Mouse (Mus musculus) myocyte (in vitro differentiated cells): ENCODE data around the gene Myadm.

Source experiments
- E2F4 ChIP-seq: IDR thresholded peaks from one replicate; pipeline ENCODE4 v1.6.1; 2011; ENCODE audit warnings: mild to moderate bottlenecking, control low read depth, moderate library complexity; ENCODE audit not compliant: insufficient read depth
- MAX ChIP-seq: IDR thresholded peaks from one replicate; pipeline ENCODE4 v1.6.1; 2011; ENCODE audit warnings: low read depth, mild to moderate bottlenecking, control low read depth
- MYOG ChIP-seq, 3 experiments: IDR thresholded peaks; one replicate each; pipeline ENCODE4 v1.6.1; 2011; ENCODE audit warnings: control low read depth in 2 of 3, low read depth in 2 of 3, mild to moderate bottlenecking in 2 of 3; ENCODE audit not compliant: insufficient read length in 2 of 3, control insufficient read depth in 1 of 3, insufficient read depth in 1 of 3
- POLR2A ChIP-seq: IDR thresholded peaks from one replicate; pipeline ENCODE4 v1.6.1; 2011; ENCODE audit warnings: low read depth, mild to moderate bottlenecking, control low read depth, moderate library complexity; ENCODE audit not compliant: insufficient read length
- POLR2AphosphoS2 ChIP-seq: IDR thresholded peaks from one replicate; pipeline ENCODE4 v1.6.1; 2011; ENCODE audit warnings: low read depth, control low read depth; ENCODE audit not compliant: insufficient read length
- REST ChIP-seq: IDR thresholded peaks from one replicate; pipeline ENCODE4 v1.6.1; 2011; ENCODE audit warnings: mild to moderate bottlenecking, control low read depth, moderate library complexity; ENCODE audit not compliant: insufficient read depth, insufficient read length
- TCF3 ChIP-seq: IDR thresholded peaks from one replicate; pipeline ENCODE4 v1.6.1; 2011; ENCODE audit warnings: low read depth, control low read depth; ENCODE audit not compliant: insufficient read length
- USF1 ChIP-seq: IDR thresholded peaks from one replicate; pipeline ENCODE4 v1.6.1; 2011; ENCODE audit warnings: low read depth, mild to moderate bottlenecking, control low read depth, moderate library complexity

DNA sequence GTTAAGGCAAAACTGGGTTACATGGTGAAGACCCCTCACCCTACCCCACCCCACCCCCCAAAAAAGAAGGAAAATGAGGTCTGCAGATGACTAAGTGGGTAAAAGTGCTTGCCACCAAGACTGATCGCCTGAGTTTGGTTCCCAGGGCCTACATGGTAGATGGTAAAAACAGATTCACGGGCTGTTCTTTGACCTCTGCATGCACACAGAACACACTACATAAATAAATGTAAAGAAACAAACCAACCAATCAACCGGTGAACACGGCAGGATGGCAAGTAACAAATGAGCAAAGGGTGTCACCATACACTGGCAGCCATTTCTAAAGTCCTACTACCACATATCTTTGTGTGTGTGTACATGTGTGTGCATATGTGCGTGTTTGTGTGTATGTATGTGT is 59.4 kb downstream of the Myadm start:
- TF ChIP-seq USF1 (no peak), POLR2A (no peak), MYOG (IDR thresholded peaks at IDR 0.05; ENCODE audit: control insufficient read depth in 1 of 3, insufficient read depth in 1 of 3, insufficient read length in 2 of 3, low read depth in 2 of 3) (no peak), MAX (no peak), E2F4 (no peak), TCF3 (no peak), REST (no peak), POLR2AphosphoS2 (no peak)
